Comparison of ENCODE assay signal across 9 mouse cellular contexts in genomic region chr5:140571673-140572072, GRCm38 (mm10). TPM values are rescaled to one million over a fixed set of nuclear protein-coding genes. Genes with fewer than 3 reads are reported as not detected.
DNase-seq lines count a peak whose midpoint lies in the region; ATAC-seq lines count a peak whose summit lies in the region.
"Had no signal": no experiment of that assay in that cellular context is flagged by ENCODE, and none has a peak within 500 bp of the region (broad histone marks: within the 10 kb centered on the region; RNA-seq: fewer than 3 reads in every experiment).

No protein-coding gene starts in this region.

- intact Hi-C loops in left cerebral cortex, postnatal 14 days (cut with DNase I) = no loop called here

- peak; percentile 26 to 55 for DNase-seq in left cerebral cortex, postnatal 14 days (ENCODE audit: low spot score in 2 of 2)
- no peak for DNase-seq in left cerebral cortex, adult 8-10 months (ENCODE audit: low spot score in 2 of 2)
- DNase-seq in adrenal gland, postnatal 25 days = peak; percentile 51
- peak; percentile 70 to 84 for DNase-seq in gastrocnemius, postnatal 4 days (ENCODE audit: low spot score in 2 of 2)
- peak; percentile 53 to 63 for DNase-seq in layer of hippocampus, postnatal 10 days (ENCODE audit: low spot score in 2 of 2)

- no peak for ATAC-seq in CD4-positive, CD25-positive, alpha-beta regulatory T cell, adult 4 months
- ATAC-seq in activated CD4-positive, CD25-positive, alpha-beta regulatory T cell, adult 4 months = no peak
- no peak for ATAC-seq in monocyte, adult 5-6 weeks (replicated peaks; ENCODE audit: insufficient number of reproducible peaks, low FRiP score, low TSS enrichment, poor library complexity, severe bottlenecking)

RNA-seq across cellular contexts. Expression of gene Grifin, which starts 6.8 kb away (rescaled TPM):
- total RNA-seq in left cerebral cortex, postnatal 14 days (2021) = not detected
- 1 to 10 TPM in 1 of 4 experiments, under 1 TPM in 2, not detected in 1; 0.80 to 1.3 (median 0.93) TPM for total RNA-seq in left cerebral cortex, adult 8-10 months (2022)
- not detected in 2 replicates for total RNA-seq in adrenal gland, postnatal 25 days (2021)
- total RNA-seq in gastrocnemius, postnatal 4 days (2021) = not detected
- total RNA-seq in layer of hippocampus, postnatal 10 days (2021) = not detected
- polyA plus RNA-seq in CD4-positive, CD25-positive, alpha-beta regulatory T cell, adult 4 months (2017; shearing (Covaris generic)) = 1 to 10 TPM; 1.5 to 3.8 TPM
- 1 to 10 TPM in 1 of 2 experiments, under 1 TPM in 1; 0.98 to 3.8 TPM for polyA plus RNA-seq in activated CD4-positive, CD25-positive, alpha-beta regulatory T cell, adult 4 months (2017; shearing (Covaris generic))
- total RNA-seq in monocyte, adult 5-6 weeks (2017) = not detected in 3 replicates
- polyA plus RNA-seq: lung, embryonic 16.5 days had no signal

RNA-seq across cellular contexts. Expression of gene Lfng, which starts 35.4 kb away (rescaled TPM):
- 10 to 100 TPM; 18.8 to 28.4 TPM for total RNA-seq in left cerebral cortex, postnatal 14 days (2021)
- 10 to 100 TPM; 19.9 to 24.1 (median 22.3) TPM for total RNA-seq in left cerebral cortex, adult 8-10 months (2022)
- 9.6 and 16.8 TPM in 2 replicates for total RNA-seq in adrenal gland, postnatal 25 days (2021)
- 10 to 100 TPM; 11.4 to 13.8 TPM for total RNA-seq in gastrocnemius, postnatal 4 days (2021)
- total RNA-seq in layer of hippocampus, postnatal 10 days (2021) = 10 to 100 TPM; 29.3 to 38.8 TPM
- polyA plus RNA-seq in CD4-positive, CD25-positive, alpha-beta regulatory T cell, adult 4 months (2017; shearing (Covaris generic)) = 10 to 100 TPM; 24.2 to 26.2 TPM
- 10 to 100 TPM; 33.9 to 35.5 TPM for polyA plus RNA-seq in activated CD4-positive, CD25-positive, alpha-beta regulatory T cell, adult 4 months (2017; shearing (Covaris generic))
- total RNA-seq in monocyte, adult 5-6 weeks (2017) = 274 to 469 TPM (median 297 TPM) in 3 replicates

Comparison
In these comparisons a context has a peak if more than half of its experiments do, and no peak if none do; other contexts are left out.
1. DNase-seq: peak in left cerebral cortex, postnatal 14 days (2 of 2), adrenal gland, postnatal 25 days (single experiment), gastrocnemius, postnatal 4 days (2 of 2) and layer of hippocampus, postnatal 10 days (2 of 2); none in left cerebral cortex, adult 8-10 months (0 of 2).